Mouse (Mus musculus) left cerebral cortex, postnatal 36 days (tissue): ENCODE measurements around the gene Gm45837. TPM values are rescaled to one million over a fixed set of nuclear protein-coding genes. Genes with fewer than 3 reads are reported as not detected.

Source experiments
- DNase-seq, 2 experiments: peaks; one replicate each; pipeline ENCODE4 v3.0.0; 2021 to 2022; ENCODE audit warnings: low spot score in 2 of 2, mixed read lengths in 1 of 2
- intact Hi-C: fragments of 180-260 bp; cut with DNase I; formaldehyde crosslinking; loops from one replicate; pipeline ENCODE4 v1.15.1; 2025
- total RNA-seq, 2 experiments: library from RNA; stranded (reverse); gene quantifications; 2 replicates each; pipeline ENCODE4 v1.2.3; 2021

Gm45837 gene
- total RNA-seq, 2 experiments from 2014 or later: 1.7 TPM; not detected in 1

DNA sequence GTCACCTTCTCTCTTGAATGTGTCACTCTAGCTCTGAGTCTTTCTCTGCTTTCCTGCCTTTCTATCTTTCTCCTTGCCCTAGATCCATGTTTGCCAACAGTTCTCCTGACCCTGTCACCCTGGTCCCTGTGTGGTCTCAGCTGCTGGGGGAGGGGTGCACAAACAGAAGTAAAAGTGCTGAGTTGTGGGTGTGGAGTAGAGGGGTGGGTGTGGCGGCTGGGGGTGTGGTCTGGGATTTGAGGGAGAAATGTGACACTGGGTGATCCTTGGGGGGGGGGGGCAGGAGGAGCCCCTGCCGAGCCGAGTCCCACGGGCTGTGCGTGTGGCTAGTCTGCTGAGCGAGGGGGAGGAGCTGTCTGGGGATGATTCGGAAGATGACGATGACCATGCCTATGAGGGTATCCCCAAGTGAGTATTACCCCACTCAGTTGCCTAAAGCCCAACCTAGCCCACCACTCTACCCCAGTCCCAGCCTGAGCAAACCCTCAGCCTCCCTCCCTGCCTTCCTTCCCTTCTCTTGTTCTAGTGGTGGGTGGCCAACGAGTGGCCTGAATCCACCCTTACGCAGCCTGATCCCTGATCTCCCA, 24.7 kb upstream of the Gm45837 start:
- intact Hi-C loops: no loop called here
- DNase-seq: no peak

DNA sequence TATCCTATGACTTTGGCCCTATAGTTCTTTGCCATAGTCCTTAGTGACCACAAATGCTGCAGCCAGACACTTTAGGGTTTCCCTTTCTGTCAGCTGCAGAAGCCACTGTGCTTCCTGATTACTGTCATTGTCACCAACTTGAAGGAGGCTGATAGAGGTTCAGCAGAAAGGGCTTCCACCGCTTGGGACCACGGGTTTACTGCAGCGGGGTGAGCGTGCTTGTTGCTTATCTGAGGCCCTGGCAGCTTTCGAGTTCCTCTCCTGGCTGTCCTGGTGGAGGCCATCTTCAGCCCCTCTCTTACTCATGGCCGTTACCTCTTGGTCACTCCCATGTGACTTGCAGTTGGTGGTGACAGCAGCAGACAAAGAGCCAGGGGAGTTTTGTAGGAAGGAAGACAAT, 21.4 kb upstream of the Gm45837 start:
- intact Hi-C loops: no loop called here
- no peak for DNase-seq

DNA sequence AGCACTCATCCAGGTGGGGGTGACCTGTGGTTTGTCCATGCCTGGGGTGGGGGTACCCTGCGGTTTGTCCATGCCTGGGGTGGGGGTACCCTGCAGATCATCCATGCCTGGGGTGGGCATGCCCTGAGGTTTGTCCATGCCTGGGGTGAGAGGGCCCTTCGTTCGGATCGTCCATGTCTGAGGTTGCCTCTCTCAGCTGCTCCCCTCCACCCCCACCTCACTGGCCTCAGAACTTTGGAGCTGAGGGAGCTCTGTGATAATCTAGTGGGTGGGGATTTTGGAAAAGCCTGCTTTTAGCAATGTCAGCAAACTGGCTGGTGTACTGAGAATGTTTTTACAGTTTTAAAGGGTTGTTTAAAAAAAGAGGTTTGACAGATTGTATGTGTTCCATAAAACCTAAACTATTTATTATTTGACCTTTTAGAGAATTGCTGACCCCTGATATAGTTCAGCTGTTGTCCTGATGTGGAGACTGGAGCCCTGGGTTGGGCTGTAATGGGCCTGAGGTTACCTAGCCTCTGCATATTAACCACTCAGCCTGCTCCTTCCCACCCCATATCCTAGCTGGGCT, 18.7 kb upstream of the Gm45837 start:
- intact Hi-C loops: no loop called here
- DNase-seq: no peak

DNA sequence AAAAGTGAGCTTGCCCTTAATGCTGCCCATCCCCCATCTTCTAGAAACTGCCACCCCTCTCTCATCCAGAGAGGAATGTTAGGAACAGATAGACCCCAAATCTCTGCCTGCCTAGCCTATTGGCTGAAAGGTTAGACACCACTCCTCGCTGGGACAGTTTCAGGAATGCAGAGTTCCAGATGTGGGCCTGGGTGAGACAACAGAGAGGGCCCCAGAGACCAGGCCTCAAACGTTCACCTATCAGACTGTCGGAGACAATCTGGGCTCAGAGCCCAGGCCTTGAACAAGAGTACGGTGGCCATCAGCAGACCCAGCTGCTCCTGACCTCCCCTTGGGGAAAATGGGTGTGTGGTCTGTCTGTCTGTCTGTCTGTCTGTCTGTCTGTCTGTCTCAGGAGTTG, 17.7 kb upstream of the Gm45837 start:
- no peak for DNase-seq
- intact Hi-C loops: no loop called here

DNA sequence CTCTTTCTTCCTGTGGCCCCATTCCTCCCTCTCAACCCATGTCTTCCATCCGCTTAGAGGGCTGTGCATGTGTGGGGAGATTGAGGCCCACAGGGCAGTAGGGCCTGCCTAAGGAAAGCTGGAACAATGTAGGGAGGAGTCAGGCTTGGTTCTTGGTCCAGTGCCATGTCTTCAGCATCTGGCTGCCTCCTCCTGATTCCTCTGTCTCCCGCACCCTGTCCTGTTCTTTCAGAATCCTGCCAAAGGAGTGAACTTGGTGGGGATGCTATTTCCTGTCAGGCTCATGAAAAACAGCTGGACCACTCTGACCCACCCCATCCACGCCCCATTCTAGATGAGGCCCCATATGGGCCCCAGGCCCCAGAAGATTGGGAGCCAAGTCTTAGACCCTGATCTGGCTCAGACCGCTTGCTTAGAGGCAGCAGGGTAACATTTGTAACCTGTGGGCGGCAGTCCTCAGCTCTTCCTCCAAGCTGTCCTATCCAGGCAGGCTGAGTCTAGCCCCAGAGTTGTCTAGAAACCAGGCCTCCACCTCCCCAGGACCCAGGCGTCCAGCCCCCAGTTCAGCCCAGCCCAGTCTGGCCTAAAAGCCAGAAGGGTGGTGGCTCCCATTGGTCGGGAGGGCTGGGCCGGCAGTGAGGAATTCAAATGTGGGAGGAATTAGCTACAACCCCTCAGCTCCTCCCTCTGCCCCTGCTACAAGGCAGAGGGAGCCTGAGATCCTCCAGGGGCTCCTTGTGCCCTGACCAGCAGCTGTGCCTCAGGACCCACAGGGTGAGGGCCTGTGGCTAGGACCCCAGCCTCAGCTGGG, 16.8 kb upstream of the Gm45837 start:
- intact Hi-C loops: no loop called here

DNA sequence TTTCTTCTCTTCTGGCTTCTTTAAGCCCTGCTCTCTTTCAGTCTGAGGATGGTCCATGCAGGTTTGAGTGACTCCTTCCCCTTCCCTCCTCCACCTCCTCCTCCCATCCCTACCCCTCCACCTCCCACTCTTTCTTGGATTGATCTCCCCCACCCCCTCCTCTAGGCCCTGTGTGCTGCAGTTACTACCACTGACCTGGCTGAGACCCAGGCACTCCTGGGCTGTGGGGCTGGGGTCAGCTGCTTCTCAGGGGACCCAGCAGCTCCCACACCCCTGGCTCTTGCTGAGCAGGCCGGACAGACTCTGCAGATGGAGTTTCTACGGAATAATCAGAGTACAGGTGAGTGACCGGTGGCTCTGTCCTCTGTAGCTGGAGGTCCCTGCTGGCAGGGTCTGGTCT, 16.1 kb upstream of the Gm45837 start:
- DNase-seq: no peak

More for the DNA sequence above, 16.8 kb upstream of the Gm45837 start:
- DNase-seq: no peak

DNA sequence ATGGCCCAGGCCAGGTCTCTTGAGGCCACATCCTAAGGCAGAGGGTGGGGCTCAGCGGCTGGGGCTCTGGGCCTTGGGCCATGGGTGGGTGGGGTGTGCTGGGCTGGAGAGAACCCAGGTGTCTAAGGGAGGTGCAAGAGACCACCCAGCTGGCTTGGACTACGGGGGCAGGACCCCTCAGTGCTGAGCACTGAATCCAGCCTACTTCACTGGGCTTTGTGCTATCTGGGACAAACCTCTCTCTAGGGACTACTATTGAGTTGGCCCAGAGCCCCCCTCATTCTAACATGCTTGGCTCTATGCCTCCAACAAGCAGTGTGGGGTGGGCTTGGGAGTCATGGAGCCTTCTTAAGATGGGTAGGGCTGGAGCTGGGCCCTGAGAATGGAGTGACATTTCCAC, 15.2 kb upstream of the Gm45837 start:
- no peak for DNase-seq

More for the DNA sequence above, 16.1 kb upstream of the Gm45837 start:
- intact Hi-C loops: no loop called here

DNA sequence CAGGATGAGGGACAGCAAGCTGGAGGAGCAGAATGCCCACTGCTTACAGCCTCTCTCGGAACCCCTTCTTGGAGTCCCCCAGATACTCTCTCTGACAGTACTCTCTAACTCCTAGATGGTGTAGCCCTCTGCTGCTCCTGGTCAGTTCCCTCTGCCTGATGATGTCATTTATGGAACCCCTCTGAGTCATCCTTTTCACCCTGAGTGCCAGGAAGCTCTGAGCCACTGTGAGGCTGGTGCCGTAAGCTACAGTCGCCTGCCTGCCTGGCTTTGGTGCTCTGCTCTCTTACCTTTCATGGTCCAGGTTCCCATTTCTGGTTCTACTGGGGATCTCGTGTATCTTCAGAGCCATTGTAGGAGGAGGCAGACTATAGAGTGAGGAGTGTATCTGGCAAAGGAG, 13.5 kb upstream of the Gm45837 start:
- intact Hi-C loops: no loop called here
- DNase-seq: no peak

More for the DNA sequence above, 15.2 kb upstream of the Gm45837 start:
- intact Hi-C loops: no loop called here

DNA sequence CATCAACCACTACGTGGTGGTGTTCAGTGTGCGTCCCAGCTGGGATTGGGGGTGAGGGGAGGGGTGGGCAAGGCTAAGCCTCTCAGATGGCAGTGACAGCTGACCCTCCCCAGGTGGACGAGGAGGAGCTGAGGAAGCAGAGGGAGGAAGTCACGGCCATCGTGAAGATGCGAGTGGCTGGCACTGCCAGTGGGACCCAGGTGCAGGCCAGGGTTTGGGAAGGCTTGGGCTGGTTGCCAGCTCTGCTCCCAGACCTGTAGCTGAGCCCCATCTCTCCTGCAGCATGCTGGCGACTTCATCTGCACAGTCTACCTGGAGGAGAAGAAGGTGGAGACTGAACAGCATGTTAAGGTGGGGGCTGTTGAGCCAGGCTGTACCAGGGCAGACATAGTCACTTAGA, 9.2 kb upstream of the Gm45837 start:
- intact Hi-C loops: no loop called here
- no peak for DNase-seq

DNA sequence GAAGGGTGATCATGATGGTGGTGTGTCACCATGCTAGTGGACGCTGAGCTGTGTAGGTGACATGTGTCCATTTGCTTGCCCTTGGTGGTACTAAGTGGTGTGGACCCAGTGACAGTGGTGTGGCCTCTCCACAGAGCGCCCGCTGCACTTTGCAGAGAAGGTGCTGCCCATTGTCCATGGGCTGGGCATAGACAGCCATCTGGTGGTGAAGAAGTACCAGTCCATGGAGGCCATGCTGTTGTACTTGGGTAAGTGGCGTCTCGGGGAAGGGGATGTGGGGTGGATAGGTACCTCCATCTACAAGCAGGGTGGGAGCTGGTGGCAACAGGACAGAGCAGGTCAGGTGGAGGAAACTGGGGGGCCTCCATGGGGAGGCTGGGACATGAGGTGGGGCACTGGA, 6.9 kb upstream of the Gm45837 start:
- intact Hi-C loops: no loop called here

DNA sequence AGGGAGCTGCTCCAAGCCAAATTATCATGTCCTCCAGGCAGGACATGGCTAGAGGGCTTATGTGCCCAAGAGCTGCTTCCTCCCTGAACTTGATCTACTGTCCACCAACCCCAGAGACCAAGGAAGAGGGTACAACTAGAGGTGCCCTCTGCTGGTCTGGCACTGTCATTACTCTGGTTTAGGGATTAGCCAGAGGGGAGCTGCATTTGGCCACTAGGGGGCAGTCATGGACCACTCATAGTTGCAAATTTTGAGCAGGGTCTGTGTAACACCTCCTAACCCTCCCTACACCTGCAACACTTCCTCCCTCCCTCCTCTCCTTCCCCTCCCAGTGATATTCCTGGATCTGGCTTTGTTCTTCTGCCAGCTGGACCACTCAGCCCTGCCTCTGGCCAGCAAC, 2.1 kb downstream of the Gm45837 start:
- intact Hi-C loops: loop anchor here (2.0 kb wide), 2 partner anchors 126 to 208 kb away; no protein-coding TSS in a partner anchor
- peak; percentile 76 to 83 for DNase-seq

More for the DNA sequence above, 6.9 kb upstream of the Gm45837 start:
- DNase-seq: no peak

DNA sequence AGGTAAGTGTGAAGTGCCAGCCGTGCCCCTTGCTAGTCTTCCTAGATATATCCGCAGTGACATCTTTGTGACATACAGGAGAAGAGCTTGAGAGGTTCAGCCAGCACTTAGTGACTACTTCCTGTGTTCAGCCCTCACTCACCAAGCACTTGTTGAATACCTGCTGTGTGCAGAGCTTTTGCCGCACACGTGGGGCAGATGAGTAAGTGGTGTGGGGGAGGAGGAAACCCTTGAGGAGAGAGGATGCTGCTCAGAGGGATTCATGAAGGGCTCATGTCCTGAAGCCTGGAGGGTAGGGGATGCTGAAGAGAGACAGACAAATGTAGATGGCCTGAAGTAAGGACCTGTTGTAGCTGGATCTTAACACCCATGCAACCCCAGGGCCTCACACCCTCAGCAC, 3.5 kb downstream of the Gm45837 start:
- intact Hi-C loops: no loop called here
- no peak for DNase-seq

DNA sequence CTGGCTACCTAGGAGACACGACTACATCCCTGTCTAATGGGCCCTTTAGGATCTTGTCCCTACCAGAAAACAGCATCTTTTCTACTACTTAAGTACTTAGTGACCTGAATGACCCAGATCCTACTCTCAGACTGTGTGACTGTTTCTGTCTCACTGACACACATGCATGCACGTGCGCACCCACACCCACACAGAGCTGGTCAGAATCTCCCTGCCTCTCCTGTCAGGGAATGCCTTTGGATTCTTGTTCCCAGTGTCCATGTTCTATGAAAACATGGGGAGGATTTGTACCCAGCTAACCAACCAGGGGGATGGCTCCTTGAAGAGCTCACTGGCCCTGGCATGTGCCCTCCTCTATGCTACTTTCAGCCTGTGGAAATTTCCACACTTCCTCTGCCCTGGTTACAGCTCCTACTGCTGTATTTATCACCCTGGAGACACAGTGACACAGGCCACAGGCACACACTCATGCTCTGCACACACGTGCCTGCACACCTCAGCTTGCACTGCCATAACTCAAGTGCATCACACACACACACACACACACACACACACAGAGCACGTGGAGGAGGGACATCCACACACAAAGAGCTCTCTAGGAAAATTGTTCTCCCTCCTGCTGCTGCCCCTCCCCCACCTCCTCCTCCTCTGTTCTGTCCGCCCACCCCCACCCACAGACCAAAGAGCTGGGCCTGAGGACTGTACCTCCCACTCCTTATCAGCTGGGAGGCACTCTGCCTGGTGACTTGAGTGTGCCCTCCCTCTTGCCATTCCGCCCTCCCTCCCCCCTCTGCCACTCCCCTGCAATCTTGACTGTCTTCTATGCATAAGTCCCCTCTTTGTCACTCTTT, 4.2 kb downstream of the Gm45837 start:
- peak in 1 of 2 experiments; percentile 46 for DNase-seq
- intact Hi-C loops: no loop called here

DNA sequence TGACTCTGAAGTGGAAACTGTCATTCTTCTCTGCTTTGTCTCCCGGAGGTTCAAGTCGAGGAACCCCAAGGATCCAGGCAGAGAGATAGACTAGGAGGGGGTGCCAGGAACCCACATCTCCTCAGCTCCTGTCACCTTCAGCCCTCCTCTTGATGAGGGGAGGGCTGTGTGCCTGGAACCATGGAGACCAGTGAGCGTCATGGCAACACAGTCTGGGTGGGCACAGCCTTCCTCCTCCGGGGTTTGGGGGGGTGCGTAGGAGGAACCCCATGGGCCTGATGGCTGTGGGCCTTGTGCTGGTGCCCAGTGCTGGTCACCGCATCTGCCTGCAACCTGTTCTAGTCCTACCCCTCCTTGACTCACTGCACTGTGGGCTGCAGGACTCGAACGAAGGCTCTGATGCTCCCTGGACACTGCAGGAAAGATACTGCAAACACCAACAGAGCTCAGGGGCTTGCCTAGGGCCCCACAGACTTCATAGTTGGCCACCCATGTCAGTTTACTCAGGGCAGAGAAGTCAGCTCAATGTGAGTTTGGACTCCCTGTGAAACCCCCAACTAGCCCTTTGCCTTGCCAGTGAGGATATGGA, 4.9 kb downstream of the Gm45837 start:
- intact Hi-C loops: no loop called here
- peak in 1 of 2 experiments; percentile 44 for DNase-seq

DNA sequence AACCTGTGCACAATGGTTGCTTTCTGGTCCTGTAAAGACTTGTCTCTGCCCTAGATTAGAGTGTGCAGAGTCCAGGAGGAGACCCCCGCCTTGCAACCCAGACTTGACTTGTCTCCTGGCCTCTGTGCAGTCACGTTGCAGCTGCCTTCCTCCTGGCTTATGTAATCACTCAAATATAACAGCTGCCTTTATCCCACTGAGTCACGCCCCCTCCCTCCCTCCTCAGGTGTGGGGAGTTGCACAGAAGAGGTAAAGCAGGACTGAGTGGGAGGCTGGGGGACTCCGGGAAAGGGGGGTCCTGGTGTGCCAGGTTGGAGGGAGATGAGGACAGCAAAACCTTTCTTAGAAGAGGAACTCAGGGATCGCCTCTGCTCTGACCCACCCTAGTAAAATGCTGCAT, 5.7 kb downstream of the Gm45837 start:
- intact Hi-C loops: no loop called here

DNA sequence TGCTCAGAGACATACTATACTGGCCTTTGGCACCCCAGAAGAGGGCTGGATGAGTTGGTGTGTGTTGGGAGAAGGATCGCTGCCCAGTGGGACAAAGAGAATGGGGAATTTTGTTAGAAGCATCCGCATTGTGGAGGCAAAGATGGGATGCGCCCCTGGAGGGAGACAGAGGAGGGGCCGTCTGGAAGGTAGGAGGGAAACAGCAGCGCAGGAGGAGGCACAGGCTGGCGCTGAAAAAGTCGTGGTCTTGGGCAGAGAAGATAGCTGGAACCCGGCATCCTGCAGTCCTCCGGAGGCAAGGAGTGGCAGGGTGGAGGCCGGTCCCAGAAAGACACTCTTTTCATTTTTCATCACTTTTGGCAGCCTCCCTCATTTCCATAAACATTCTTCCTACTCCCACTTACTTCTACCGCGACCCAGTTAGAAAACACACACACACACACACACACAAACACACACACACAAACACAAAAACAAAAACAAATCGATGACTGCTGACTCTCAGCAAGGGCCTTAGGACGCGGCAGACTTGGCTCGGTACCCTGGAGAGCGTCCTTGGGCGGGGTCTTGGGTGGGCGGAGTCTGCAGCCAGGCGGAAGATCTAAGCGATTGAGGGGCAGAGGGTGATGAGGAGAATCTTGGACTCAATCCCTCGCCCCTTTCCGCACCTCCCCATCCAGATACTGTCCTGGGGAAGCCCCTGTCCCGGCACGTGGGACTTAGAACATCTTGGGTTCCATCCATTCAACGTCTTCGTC, 8.5 kb downstream of the Gm45837 start:
- DNase-seq: no peak
- intact Hi-C loops: no loop called here

More for the DNA sequence above, 5.7 kb downstream of the Gm45837 start:
- DNase-seq: no peak

DNA sequence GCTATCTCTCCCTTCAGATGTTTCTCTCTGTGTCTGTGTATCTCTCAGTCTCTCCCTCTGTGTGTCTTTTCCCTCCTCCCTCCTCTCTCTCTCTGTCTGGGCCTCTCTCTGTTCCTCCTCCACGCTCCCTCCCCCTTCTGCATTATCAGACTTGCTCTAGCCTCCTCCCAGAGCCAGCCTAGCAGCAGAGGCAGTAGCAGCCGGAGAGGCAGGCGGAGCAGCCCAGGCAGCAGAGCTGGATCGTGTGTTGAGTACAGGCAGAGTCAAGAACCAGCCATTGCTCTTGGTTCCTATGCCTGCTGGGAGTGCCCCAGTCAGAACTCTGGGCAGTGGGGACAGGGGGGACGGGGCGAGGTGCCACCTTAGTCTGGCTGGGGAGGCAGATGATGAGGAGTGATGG, 10.8 kb downstream of the Gm45837 start, which contains the start of gene Pde2a:
Gene Pde2a, plus strand, starts transcription at position 163 of the 400 bp plus-strand sequence.
- DNase-seq: peak; percentile 84 to 86
- intact Hi-C loops: loop anchor here (5.0 kb wide), 1 partner anchor 109 kb away; no protein-coding TSS in a partner anchor

DNA sequence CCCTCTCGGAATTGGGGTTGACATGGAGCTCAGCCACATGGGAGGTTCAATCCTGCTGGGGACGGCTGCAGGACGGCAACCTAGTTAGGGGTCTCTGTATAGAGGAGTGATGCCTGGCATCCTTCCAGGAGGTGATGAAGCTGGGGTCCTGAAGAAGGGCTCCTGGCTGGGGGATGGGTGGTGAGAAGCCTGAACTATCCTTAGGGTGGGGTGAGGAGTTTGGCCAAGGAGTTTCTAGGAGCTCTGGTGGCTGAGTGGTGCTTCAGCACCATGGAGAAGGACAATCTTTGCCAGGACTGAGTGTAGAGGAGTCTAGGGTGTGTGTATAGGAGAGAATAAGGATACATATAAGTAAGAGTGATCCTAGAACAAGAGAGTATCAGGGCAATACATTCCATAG, 11.4 kb downstream of the Gm45837 start:
- no peak for DNase-seq
- intact Hi-C loops: loop anchor here (5.0 kb wide), 1 partner anchor 110 kb away; no protein-coding TSS in a partner anchor

DNA sequence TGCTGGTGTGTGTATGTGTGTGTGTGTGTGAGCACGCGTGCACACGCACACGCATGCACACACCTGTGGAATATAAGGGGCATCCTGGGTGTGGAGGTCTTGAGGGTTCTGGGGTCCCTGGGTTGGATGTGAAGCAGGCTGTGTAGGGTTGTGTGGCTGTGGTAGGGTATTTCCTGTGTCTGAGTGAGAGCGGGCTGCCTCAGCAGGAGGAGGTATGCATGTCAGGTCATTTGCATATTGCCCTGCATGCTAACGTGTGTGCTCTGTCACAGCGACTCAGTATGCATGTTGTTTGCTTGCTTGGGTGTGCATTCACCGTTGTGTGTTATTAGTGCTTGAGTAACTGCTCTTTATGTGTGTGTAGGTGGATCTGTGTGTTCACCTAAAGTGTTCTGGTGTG, 12.0 kb downstream of the Gm45837 start:
- intact Hi-C loops: loop anchor here (5.0 kb wide), 1 partner anchor 110 kb away; no protein-coding TSS in a partner anchor
- no peak for DNase-seq
